Mouse (Mus musculus) midbrain, embryonic 14.5 days (tissue): ENCODE measurements at regions not wholly inside any gene's neighbourhood (a gene's known extent, or its start where the extent isn't known, plus 50 kb on each side); places are given as distances from the start of the nearest gene placed in this dataset.

ENCODE experiments used
- ATAC-seq: fragments of 200-750 bp; cut with Nextera tagmentation; 2 replicates; pipeline ENCODE4 v1.8.0; 2017; ENCODE audit warnings: moderate number of reproducible peaks, moderate library complexity; ENCODE audit not compliant: low FRiP score, low TSS enrichment
- DNase-seq: peaks from one replicate; pipeline ENCODE4 v3.0.0-alpha.2; 2015
- H3K27ac ChIP-seq: fragments of 300-500 bp; sonication (generic); replicated peaks from 2 replicates; pipeline ENCODE4 v1.5.1; 2014; ENCODE audit warnings: mild to moderate bottlenecking, low read depth, low read length, moderate library complexity
- H3K27me3 ChIP-seq: fragments of 300-500 bp; sonication (generic); 2 replicates; pipeline ENCODE4 v1.6.1; 2014; ENCODE audit warnings: low read length, control low read depth, mixed read lengths; ENCODE audit not compliant: control insufficient read depth, insufficient read depth
- H3K36me3 ChIP-seq: fragments of 300-500 bp; sonication (generic); 2 replicates; pipeline ENCODE4 v1.6.1; 2014; ENCODE audit warnings: low read length, control low read depth; ENCODE audit not compliant: control insufficient read depth, insufficient read depth
- H3K4me1 ChIP-seq: fragments of 300-500 bp; sonication (generic); 2 replicates; pipeline ENCODE4 v1.6.1; 2014; ENCODE audit warnings: mild to moderate bottlenecking, antibody characterized with exemption, low read length, control low read depth; ENCODE audit not compliant: control insufficient read depth, insufficient read depth
- H3K4me2 ChIP-seq: fragments of 300-500 bp; sonication (generic); 2 replicates; pipeline ENCODE4 v1.6.1; 2014; ENCODE audit warnings: mild to moderate bottlenecking, low read length, moderate library complexity
- H3K4me3 ChIP-seq: fragments of 300-500 bp; sonication (generic); replicated peaks from 2 replicates; pipeline ENCODE4 v1.5.1; 2014; ENCODE audit warnings: low read depth, low read length
- H3K9ac ChIP-seq: fragments of 300-500 bp; sonication (generic); replicated peaks from 2 replicates; pipeline ENCODE4 v1.6.1; 2014; ENCODE audit warnings: mild to moderate bottlenecking, low read length, moderate library complexity
- H3K9me3 ChIP-seq: fragments of 300-500 bp; sonication (generic); 2 replicates; pipeline ENCODE4 v1.6.1; 2016; ENCODE audit warnings: low read length, control low read depth, mixed read lengths; ENCODE audit not compliant: control insufficient read depth
- WGBS: fragments of 180-500 bp; shearing (Covaris S2); extraction: QIAGEN DNeasy Blood & Tissue Kit; methylation state at CpG from one replicate; pipeline ENCODE4 v1.1.7; 2014; 5-methylcytosine and 5-hydroxymethylcytosine counted together

DNA sequence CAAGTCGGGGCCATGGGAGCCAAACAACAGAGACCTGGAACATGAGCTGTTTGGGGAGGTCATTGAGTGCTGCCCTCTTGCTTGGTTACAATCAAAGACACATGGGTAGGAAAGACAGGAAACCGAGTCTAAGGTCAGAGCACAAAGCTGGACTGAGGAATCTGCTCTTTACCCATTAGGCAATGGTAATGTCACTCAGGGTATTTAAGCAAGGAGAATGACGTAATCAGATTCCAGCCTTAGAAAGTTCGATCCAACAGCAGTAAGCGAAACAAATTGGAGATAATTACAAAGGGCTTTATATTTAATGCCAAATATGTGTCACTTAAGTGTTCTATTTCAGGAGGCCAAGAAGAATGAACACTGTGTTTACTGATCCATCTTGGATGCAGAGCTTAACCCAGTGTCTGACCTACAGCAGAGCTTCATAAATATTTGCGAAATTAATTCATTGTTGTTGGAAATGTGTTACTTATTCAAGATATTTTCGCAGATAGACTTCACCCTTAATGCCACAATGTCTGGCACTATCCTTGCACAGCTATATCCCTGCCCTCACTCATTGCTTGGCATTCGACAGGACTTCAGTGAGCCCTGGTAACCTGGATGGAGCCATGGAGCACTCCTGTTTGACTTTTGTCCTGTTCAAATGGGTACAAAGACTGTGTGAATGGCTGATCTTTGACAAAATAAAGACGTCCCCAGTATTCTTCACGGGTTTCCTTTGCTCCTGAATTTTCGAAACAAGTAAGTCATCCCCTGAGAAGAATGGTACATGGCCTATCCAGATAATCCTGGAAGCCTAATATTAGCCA, 56.2 kb upstream of the Ptgfr start:
- 66% methylated on average over 11 of the region's 11 CpGs for WGBS
- Histone ChIP-seq H3K9ac (no peak overlapping the region), H3K4me3 (no peak overlapping the region), H3K4me2 (no peak overlapping the region), H3K27ac (no peak overlapping the region), H3K4me1 (no peaks in the 10 kb centered on the region), H3K36me3 (no peaks in the 10 kb centered on the region), H3K27me3 (no peaks in the 10 kb centered on the region), H3K9me3 (no peaks in the 10 kb centered on the region)
- no peak for DNase-seq
- ATAC-seq, result no peak

DNA sequence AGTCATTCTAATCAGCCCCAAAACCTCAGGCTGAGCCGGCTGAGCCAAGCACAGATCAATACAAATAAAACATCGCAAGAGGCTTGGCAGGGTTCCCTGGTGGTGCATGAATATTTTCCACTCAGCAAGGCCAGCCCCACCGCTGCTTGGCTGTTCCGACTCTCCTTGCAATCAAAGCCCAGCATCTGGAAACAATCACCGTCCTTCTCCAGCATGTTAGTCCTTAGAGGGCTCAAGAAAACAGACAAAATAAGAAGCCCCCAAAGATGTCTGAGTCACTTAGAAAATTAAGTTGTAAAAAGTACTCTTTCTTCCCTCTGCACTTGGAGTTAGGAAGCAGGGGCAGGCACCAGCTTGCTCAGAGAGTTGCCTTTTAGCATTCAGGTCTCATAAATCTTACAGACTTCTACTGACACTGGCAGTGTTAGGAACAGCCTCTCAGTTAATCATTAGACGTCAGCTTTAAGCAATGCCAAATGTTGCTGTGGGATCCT, 54.4 kb upstream of the Ptgfr start:
- H3K4me3 ChIP-seq, result no peak overlapping the region
- H3K27me3 ChIP-seq, result no peaks in the 10 kb centered on the region
- DNase-seq (peak; percentile 70), ATAC-seq (no peak)
- no peaks in the 10 kb centered on the region for H3K9me3 ChIP-seq
- H3K4me1 ChIP-seq, result no peaks in the 10 kb centered on the region
- no peaks in the 10 kb centered on the region for H3K36me3 ChIP-seq
- WGBS, result 32% methylated on average over 6 of the region's 6 CpGs
- no peak overlapping the region for H3K4me2 ChIP-seq
- H3K27ac ChIP-seq, result no peak overlapping the region
- H3K9ac ChIP-seq, result no peak overlapping the region

DNA sequence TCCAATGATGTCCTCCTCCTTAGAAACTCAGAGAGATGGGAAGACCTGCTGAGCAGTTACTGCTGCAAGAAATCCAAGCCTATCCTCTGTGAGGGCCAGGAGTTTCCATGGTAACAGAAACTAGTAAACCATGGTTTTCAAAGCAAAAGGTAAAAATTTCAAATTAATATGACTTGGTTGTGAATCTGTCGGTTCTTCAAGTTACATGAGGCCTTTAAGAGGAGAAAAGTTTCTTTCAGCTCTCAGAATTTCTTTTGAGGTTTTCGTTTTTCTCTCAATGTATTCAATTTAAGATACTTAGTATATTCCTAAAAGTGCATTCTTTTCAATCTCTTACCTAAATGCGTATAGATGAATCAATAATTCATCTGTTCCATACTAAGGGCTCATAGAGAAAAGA, 53.9 kb upstream of the Ptgfr start:
- Histone ChIP-seq H3K4me1 (no peaks in the 10 kb centered on the region), H3K4me2 (no peak overlapping the region), H3K36me3 (no peaks in the 10 kb centered on the region), H3K9ac (no peak overlapping the region), H3K4me3 (no peak overlapping the region), H3K27me3 (no peaks in the 10 kb centered on the region), H3K9me3 (no peaks in the 10 kb centered on the region), H3K27ac (no peak overlapping the region)
- 62% methylated on average over 3 of the region's 3 CpGs for WGBS
- no peak for ATAC-seq
- DNase-seq, result peak; percentile 23

DNA sequence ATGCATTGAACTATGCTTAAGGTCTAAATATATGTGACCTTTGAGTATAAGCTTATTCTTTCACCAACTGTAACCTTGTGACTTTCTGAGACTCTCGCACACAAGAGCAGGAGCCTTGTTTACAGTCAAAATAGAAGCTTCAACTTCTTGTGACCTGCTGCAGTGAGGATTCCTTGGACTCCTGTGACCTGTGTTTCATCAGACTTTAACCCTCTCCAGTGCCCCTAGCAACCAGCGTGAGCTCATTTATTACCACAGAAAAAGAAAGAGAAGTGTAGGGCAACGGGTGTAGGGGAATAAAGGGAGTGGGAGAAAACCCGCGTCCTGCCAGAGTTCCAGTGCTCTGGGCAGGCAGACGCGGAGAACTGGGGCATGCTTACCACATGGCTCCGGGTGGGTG, 52.3 kb upstream of the Ptgfr start:
- Histone ChIP-seq H3K9ac (no peak overlapping the region), H3K4me3 (no peak overlapping the region), H3K9me3 (no peaks in the 10 kb centered on the region), H3K36me3 (no peaks in the 10 kb centered on the region), H3K4me2 (no peak overlapping the region), H3K27ac (no peak overlapping the region), H3K27me3 (no peaks in the 10 kb centered on the region), H3K4me1 (no peaks in the 10 kb centered on the region)
- DNase-seq (no peak), ATAC-seq (no peak)
- WGBS, result 78% methylated on average over 8 of the region's 8 CpGs
